Mouse (Mus musculus) liver, embryonic 14.5 days (tissue): ENCODE data around the gene Gm14137.

Experiments
- CTCF ChIP-seq: IDR thresholded peaks from 2 replicates; pipeline ENCODE4 v1.5.1; 2016; ENCODE audit warnings: antibody characterized with exemption, low read depth, control low read depth
- EP300 ChIP-seq: IDR thresholded peaks from 2 replicates; pipeline ENCODE4 v1.6.1; 2016; ENCODE audit warnings: antibody characterized with exemption, low read depth

- TF ChIP-seq CTCF (no peak), EP300 (no peak)
Observed at GRCm38 (mm10) chr2:119198934-119199333, 24.6 kb downstream of the Gm14137 start.
